Mouse (Mus musculus) 3T3-L1 (cell line): ENCODE data around the gene Sf3a1.
"Not testable (repeated sequence)": the region's sequence is repeated elsewhere in the genome, so short reads cannot be mapped to it uniquely, and the experiment has no call there.

Experiments used
- DNase-seq: peaks from one replicate; pipeline ENCODE4 v3.0.0-alpha.2; 2015; ENCODE audit warnings: low read depth, low spot score

Gene Sf3a1

DNA sequence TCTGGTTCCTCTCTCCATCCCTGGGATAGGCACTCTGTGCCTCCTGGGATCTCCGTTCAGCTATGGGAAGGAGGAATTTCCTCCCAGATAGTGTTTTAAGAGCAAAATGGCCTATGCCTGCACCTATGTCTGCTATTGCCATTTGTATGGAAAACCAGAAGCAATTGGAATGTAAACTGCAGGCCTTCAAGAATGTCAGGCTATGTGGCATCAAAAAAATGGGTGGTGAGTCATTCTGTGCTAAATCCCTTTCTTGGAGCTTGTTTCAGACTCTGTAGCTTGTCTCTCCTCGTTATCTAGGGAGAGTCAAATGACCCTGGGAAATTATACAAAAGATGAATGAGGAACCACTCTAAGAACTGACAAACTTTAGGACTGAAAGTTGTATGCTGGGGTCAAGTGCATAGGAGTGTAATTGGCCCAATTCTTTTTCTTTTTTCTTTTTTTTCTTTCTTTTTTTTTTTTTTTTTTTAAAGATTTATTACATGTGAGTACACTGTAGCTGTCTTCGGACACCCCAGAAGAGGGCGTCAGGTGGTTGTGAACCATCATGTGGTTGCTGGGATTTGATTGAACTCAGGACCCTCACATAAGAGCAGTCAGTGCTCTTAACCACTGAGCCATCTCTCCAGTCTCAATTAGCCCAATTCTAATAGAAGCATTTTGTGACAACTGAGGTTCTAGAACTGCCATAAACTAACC is 24.3 kb downstream of the Sf3a1 start:
- peak; percentile 86 for DNase-seq

DNA sequence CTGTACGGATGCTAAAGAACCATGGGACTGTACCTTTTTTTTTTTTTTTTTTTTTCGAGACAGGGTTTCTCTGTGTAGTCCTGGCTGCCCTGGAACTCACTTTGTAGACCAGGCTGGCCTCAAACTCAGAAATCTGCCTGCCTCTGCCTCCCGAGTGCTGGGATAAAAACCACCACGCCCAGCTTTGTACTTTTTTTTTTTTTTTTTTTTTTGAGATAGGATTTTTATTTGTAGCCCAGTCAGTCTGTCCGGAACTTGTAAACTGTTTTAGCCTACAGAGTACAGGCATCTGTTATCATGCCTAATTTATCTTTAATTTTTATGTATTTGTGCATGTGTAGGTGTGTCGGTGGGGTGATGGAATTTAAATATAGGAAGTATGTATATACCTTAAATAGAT is 25.3 kb downstream of the Sf3a1 start:
- not testable (repeated sequence) for DNase-seq

DNA sequence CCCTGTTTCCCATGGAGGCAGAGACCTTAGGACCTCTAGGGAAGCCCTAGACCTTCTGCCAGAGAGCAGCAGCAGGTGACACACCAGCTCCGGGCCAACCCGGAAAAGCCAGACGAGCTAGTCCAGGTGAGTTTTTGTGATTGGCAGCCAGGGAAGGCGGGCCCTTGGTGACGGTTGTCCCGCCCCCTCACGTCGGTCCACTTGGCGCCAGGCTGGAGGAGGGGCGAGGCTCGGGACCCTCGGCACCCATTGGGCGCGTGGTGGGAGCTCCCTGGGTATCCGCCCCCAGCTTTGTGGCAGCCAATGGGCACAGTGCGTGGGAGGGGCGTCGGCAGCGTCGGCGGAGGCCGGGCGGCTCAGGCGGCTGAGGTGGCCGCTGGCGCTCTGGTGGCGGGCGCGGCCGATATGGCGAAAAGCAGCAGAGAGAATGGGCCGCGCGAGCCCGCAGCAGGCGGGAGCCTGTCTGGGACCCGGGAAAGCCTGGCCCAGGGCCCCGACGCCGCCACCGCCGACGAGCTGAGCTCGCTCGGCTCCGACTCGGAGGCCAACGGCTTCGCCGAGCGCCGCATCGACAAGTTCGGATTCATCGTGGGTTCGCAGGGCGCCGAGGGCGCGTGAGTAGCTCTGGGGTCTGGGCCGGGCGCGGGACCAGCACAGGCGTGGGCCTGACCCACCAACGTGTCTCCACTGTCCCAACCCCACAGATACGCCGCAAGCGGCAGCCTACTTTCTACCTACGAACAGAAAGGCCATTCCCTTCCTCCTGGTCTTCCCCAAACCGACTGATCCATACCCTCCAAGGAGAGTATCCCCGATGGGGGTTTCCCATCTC is 26.6 kb downstream of the Sf3a1 start, which contains the start of gene Tbc1d10a:
Tbc1d10a (plus strand) TSS at position 304 of the 832 bp plus-strand sequence.
- DNase-seq = peak; percentile 95

DNA sequence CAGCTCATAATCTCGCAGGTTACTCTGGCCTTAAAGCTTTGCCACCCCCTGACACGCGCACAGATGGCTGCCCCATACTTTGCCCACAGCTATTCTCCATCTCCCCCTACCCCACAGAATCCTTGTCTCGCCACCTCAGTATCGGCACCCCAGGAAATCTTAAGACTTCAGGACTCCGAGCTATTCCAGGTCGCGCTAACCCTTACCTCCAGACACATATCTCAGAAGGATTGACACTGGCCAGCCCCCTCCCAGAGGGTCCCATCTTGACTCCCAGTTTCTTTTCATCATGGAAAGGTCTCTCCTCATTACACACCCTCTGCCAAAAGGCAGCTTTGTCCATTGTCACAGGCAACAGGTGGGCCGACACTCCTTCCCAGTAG is 27.2 kb downstream of the Sf3a1 start:
- no peak for DNase-seq

DNA sequence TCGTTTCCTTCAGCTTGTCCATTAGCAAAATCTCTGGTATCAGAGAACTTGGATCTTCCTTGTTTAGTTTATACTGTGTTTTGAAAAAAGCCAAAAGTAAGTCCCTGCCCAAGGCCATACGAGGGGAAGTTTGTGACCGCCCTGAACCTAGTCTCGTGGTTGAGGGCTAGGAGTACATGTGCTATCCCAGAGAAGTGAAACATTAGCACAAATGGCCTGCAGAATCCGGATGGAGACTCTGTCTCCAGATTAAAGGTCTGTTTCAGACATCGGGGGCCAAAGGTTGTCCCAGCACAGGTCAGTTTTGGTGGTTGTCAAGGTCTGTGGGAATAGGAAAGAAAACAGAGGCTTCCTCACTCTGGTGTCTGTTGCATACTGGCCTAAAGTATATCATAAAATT is 29.0 kb downstream of the Sf3a1 start:
- DNase-seq = no peak

DNA sequence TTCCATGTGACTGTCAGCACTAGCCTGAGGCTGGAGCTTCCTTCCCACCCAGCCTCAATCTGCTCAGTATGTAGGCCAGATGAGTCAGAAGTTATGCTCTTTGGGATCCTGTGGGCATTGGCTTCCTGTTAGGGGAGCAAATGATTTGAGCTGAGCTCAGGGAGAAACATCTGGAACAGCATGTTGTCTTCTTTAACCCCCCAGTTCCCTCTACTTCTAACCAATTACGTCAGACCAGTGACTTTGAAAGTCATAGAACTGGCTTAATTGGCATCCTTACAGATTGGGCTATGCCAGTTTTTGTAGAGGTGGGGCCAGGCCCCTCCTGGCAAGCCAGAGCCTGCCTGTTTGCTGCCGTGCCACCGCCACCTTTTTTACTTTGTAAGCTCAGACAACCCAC is 30.5 kb downstream of the Sf3a1 start:
- DNase-seq = peak; percentile 92

DNA sequence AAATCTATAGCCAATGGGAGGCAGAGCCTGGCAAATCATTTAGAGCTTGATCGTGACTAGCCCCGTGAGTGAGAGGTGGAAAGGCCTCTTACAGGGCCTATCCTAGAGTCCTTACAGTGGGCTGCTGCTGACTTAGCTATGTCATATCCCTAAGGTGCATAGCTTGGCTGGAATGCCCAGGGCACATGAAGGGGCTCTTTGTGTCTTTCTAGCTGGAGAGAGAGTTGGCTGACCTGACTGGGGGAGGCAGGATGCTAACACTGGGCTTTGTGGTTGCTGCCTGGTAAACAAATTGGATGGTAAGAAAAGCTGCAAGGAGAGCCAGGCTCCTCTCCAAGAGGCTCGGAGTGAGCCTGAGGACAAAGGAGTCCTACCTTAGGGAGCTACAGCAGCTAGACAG is 32.6 kb downstream of the Sf3a1 start:
- no peak for DNase-seq

DNA sequence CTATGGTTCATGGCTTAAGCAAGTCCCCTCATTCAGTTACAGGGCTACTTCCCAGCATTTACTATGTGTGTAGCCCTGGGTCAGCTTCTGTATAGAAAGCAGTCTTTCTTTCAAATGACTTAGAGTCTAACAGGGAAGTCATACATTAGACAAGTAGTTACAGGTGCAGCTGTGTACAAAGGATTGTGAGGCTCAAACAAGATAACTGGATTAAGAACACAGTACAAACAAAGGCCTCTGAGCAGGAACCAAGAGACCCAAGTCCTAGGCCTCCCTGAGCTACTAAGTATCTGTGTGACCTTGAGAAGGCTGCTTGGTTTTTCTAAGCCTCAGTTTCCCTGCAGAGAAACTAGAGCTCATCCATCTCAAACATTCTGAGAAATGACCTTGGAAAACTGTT is 33.3 kb downstream of the Sf3a1 start:
- DNase-seq = no peak

DNA sequence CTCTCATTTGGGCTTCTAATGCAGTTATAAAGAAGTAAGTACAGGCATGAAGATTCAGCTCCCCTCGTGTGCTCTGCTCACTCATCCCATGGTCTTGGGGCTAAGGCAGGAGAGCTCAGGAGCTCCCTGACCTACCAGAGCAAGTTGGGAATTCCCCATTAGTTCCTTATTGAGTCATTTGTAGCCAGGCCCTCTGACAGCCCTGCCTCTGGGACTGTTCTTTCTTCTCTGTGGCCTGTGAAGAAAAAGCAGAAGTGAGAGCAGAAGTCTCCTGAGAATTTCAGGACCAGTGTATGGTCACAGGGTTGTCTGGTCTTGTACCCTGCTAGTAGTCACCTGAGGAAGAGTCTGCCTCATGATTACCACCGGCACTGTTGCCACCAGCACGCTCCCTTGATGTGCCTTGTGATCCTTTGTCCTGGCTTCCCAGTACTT is 35.5 kb downstream of the Sf3a1 start:
- peak; percentile 69 for DNase-seq

DNA sequence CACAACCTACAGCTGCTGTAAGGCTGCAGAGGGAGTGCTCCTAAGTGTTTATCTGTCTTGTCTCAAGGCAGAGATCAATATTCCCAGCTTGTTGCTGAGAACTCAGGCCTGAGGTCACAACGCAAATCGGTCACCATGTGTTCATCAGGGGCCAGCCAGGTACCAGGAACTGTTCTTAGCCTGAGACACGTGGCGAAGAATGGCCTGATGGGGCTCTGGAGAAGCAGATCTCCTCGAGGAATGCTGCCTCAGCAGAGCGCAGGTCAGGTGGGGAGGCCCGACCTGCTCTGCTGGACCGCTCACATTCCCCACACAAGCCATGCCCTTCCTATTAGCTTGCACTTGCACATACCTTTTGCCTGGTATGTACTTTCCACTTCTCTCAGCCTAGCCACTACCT is 36.5 kb downstream of the Sf3a1 start:
- DNase-seq = no peak

DNA sequence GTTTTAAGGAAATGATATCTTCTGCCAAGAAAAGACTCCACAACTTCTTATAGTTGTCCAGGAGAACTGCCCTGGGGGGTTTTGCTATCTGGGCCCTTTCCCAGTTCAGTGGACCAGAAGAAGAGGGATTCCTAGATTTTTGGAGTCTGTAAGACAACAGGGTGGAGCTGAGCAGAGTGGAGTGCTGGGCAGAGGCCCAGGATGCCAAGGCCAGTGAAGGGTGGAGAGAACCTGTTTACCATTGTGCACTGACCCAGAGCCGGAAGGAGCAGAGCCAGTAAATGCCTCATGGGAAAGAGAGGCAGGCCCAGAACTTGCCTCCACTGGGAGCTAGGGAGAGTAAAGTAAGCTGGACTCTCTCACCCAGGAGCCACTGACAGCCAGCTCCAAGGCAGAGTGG is 37.5 kb downstream of the Sf3a1 start:
- peak; percentile 57 for DNase-seq

DNA sequence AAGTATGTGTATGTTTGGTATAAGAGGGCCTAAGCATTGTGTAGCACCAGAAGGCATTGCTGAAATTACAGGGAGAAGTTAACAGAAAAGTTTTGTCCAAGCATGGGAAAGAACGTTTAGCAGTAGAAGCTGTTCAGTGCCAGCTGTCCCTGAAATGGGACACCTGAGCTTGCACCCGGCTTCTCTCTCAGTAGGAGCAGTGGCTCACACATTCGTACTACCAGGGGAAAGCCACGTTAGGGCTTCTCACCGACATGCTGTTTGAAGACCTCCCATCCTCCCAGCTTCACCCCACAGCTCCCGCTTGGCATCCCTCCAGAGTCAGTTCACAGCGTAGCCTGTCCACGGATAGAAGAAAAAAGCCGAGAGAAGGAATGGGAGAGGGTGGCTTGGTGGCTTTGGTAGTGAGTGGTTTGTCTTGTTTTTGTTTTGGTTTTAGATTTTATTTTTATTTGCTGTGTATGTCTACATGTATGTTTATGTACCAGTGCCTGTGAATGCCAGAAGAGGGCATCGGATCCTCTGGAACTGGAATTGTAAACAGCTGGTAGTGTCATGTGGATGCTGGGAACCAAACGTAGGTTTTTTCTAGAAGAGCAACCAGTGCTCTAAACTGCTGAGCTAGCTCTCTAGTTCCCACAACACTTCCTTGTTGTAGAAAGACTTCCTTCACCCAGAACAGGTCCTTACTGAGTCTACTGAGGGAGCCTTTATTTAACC is 42.0 kb downstream of the Sf3a1 start:
- no peak for DNase-seq

DNA sequence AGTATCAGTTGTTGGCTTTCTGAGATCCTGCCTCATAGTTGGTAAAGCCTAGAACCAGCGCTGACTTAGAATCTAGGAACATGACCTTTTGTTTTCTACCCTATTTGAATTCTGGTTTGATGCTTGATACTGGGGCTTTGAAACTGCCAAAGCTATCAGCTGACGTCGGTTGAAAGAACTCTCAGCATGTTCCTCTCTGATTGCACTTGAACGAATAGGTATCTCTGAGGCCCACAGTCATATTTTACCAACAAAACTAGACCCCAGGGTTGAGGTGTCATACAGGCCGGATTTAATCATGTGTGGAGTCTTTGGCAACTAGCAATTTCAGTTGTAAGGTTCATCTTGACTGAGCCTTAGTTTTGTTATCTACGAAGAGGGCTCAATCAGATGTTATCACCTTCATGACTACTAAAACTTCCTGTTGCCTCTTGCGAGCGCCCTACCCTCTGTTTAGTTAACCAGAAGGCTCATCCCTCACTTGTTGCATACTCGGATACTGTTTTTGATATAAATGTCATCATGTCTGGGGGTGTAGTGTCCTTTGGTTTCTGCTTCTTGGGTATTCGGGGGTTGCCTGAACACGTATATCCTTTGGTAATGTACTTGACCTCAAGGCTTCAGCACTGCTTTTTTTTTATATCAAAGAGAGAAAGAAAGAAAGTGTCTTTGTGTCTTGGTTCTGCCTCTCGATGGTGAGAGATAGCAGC is 43.0 kb downstream of the Sf3a1 start:
- DNase-seq = no peak

DNA sequence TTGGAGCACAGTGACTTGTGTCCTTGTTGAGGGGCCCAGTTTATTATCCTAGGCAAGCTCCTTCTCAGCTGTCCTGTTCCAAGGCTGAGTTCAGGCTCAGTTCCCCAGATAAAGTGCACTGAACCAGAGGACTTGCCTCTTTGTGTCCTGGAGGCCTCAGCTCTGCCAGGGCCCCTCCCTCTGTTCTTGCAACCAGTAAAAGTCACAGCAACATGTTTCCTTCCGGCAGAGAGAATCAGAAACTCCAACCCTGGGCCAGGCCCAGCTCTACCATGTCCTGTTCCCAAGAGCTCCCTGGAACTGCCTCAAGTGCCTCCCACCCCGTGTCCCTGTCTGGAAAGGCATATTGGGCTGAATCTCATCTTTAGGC is 43.5 kb downstream of the Sf3a1 start:
- DNase-seq = no peak

DNA sequence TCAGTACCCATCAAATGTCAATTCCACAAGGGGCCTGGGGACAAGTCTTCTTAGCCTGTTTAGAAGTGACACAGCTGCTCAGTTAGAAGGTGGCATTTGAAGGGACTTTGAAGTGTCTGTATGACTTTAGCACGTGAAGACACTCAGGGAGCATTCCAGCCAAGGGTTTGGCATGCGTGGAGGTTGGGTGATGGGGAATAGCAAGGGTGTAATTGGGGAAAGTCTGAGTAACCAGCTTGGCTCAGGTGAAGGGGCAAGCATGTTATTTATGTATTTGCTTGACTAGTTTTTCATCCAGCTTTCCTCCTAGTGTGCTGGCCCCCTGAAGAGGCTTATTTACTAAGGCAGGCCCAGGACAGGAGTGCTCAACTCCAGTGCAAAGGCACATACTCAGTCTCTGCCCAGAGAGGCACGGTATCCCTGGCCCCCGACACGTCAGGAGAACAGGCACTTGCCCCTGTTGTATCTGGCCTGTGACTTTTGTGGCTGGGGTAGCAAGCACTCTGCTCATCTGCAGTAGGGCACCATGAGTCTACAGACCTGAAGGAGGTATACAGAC is 45.0 kb downstream of the Sf3a1 start:
- DNase-seq = no peak

DNA sequence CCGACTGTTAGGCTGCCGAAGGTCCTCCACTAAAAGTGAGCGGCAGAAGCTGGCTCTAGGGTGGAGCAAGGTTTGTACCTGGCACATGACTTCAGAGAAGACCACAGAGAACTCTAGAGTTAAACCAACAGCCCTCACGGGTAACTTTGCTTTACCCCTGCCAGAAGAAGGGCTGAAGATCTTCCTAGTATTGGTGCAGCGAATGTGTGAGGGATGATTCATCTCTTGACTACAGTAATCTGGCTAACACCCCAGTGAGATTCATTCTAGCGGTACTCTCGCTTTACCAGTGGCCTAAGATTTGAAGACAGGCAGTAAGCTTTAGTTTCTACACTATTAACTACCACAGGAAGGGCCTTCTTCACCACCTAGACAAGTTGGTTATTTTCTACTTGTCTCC is 45.8 kb downstream of the Sf3a1 start:
- peak; percentile 73 for DNase-seq

DNA sequence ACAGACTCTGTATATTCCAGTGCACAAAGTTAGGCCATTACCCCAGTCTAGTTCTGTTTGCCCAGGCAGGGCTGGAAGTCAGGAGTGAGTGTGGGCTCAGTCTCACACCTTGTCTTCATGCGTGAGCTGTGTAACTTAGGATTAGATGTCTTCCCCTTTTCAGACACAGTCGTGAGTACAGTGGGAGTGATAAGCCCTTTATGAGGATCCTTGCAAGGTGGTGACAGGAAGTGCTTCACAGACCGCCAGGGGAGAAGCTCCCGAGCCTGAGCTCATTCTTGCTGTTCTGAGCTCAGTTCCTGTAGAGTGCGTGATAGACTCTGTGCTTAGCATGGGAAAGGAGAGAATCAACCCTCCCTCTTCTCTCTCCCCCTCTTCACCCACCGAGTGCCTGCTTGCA is 46.4 kb downstream of the Sf3a1 start:
- no peak for DNase-seq

DNA sequence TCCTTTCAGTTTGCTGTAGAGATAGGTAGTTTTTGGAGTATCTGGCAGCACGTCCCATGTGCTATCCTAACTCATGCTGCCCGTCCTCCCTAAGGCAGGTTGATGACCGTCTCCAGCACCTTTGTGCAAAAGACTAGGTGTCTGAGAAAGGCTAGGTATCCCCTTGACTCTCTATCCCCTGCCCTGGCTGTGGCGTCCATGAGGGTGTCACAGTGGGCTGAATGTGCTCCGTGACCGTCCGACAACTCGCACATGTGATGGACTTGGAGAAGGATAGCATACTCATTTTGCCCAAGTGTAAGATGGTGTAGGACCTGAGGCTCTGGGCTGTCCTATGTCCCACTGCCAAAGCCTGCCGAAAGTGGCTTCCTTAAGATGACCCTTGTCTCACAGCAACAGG is 47.5 kb downstream of the Sf3a1 start:
- DNase-seq = no peak

DNA sequence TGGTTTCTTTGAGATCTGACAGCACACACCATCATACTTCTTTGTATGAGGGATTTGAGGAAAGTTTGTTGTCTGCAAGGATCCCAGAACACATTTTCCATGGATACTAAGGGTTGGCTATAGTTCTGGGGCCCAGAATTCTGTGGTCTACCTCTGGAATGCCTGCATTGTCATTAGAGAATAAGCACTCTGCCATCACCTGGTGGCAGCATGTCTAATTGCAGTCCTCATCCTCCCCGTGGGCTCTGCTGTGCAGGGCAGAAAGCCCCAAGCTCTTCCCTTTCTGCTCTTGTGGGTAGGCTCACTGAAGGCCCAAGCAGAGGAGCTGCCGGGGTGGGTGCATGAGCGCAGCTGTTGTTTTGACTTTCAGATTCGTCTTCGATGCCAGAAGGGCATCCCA is 49.4 kb downstream of the Sf3a1 start:
- DNase-seq = peak; percentile 60

DNA sequence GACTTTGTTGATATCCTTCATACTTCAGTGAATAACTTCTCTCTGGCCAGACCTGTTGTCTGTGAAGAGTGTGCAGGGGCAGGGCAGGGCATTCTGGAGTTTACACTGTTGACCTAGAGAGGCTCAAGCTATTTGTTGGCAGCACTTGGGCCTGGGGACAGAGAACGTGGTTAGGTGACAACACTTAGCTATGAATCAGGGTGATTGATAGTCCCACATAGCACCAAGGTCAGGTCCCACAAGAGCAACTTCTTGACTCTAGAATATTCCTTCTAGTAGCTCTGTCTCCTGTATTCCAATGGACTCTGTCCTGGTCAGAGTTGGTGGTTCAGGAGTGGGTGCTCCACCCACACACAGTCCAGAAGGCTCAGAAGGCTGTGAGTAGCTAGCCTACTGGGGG is 50.6 kb downstream of the Sf3a1 start:
- peak; percentile 51 for DNase-seq

DNA sequence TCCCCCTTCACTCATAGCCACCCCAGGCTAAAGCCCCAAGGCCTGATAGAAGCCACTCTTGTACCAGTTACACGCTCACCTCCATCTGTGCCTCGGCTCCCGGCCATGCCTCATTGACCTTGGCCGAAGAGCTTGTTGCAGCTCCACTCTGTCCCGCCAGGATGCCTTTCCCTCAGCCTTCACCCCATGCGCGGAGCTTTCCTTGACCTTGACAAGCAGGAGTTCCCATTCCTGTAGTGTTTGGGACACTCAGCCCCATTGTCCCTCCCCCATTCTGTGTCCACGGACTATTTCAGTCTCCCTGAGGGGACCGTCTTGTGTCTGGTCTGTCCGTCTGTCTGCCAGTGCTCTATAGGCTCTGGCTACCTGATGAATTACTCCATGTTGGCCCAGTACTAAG is 53.0 kb downstream of the Sf3a1 start:
- no peak for DNase-seq

DNA sequence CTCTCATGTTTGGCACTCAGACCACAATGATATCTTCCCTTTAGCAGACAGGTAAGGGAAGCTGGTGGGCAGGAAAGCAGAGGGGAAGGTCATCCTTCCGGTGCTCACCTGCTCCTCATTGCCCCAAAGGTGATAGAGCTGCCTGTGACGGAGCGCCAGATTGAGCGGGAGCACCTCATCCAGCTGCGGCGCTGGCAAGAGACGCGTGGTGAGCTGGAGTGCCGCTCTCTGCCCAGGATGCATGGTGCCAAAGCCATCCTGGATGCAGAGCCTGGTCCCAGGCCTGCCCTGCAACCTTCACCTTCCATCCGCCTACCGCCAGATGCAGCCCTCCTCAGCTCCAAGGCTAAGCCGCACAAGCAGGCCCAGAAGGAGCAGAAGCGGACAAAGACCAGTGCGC is 54.4 kb downstream of the Sf3a1 start:
- DNase-seq = no peak
